Mouse (Mus musculus): ENCODE results near the gene Chrna3. TPM values are rescaled to one million over a fixed set of nuclear protein-coding genes. Genes with fewer than 3 reads are reported as not detected.

Gene Chrna3
- total and polyA plus RNA-seq, 3 experiments, result not detected

DNA sequence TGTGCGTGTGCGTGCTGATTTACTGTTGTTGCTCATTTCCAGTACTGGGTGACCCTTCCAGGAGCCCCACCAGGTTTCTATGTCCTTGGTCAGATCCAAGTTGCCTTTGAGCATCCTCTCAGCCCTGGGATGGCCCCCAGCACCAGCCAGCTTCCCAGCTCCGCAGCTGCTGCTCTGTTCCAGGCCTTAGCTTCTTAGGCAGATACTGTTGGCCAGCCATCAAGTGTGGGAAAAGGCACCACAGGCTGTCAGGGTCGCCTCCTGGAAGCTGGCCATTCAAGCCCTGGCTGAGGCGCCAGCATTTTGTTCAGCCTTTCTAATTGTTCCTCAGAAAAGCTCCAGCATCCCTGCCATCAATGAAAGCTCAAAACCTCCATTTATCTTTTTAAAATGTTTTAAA, 13.6 kb upstream of the Chrna3 start:
- TF ChIP-seq USF1 (IDR thresholded peaks at IDR 0.05; ENCODE audit: low read depth, low read length), result no peak
- TF ChIP-seq ETS1 (IDR thresholded peaks at IDR 0.05; ENCODE audit: low read depth, low read length), result no peak
- no peak for TF ChIP-seq ZKSCAN1 (IDR thresholded peaks at IDR 0.05; ENCODE audit: low read depth, low read length)
- no peak for TF ChIP-seq SMC3 (IDR thresholded peaks at IDR 0.05; ENCODE audit: low read depth, low read length)
- TF ChIP-seq RAD21 (IDR thresholded peaks at IDR 0.05; ENCODE audit: low read depth, low read length), result no peak
- TF ChIP-seq UBTF (IDR thresholded peaks at IDR 0.05; ENCODE audit: borderline replicate concordance, insufficient read depth, low read depth, low read length), result no peak
- TF ChIP-seq ZMIZ1 (IDR thresholded peaks at IDR 0.05; ENCODE audit: low read depth, low read length), result no peak
- TF ChIP-seq NRF1 (IDR thresholded peaks at IDR 0.05; ENCODE audit: insufficient read depth, low read depth, low read length, poor library complexity, severe bottlenecking), result no peak
- TF ChIP-seq POLR2AphosphoS2 (IDR thresholded peaks at IDR 0.05; ENCODE audit: low read length), result no peak
- TF ChIP-seq KAT2A (conservative IDR thresholded peaks at IDR 0.05; ENCODE audit: low read depth, low read length), result no peak
- TF ChIP-seq TCF12 (IDR thresholded peaks at IDR 0.05; ENCODE audit: low read depth, low read length), result no peak
- H3K9ac ChIP-seq (ENCODE audit: control insufficient read depth, low read depth, low read length, poor library complexity, severe bottlenecking), result no peak overlapping the region
- no peaks in the 10 kb centered on the region for H3K36me3 ChIP-seq (ENCODE audit: control insufficient read depth in 1 of 2, insufficient read depth in 2 of 2, low read length in 2 of 2)
- H3K9me3 ChIP-seq (replicated peaks; ENCODE audit: insufficient read depth, low read length), result no peaks in the 10 kb centered on the region
- no peak overlapping the region for H3K4me3 ChIP-seq (ENCODE audit: control insufficient read depth in 1 of 2, insufficient read depth in 1 of 2, low read depth in 2 of 2, low read length in 2 of 2)
- H3K4me1 ChIP-seq (ENCODE audit: control insufficient read depth in 1 of 2, insufficient read depth in 2 of 2, low read length in 2 of 2), result no peaks in the 10 kb centered on the region
- H3K27me3 ChIP-seq (ENCODE audit: control insufficient read depth in 1 of 2, insufficient read depth in 2 of 2, low read length in 2 of 2), result peaks cover 0 to 6% of the 10 kb centered on the region in 2 experiments; a peak in 2 of 4 replicates
- H3K27ac ChIP-seq (ENCODE audit: control insufficient read depth, low read depth, low read length), result no peak overlapping the region
- no peaks in the 10 kb centered on the region for H3K79me2 ChIP-seq (ENCODE audit: control insufficient read depth, insufficient read depth, low read length, poor library complexity)
- no peak for DNase-seq (ENCODE audit: low read depth, low spot score)

DNA sequence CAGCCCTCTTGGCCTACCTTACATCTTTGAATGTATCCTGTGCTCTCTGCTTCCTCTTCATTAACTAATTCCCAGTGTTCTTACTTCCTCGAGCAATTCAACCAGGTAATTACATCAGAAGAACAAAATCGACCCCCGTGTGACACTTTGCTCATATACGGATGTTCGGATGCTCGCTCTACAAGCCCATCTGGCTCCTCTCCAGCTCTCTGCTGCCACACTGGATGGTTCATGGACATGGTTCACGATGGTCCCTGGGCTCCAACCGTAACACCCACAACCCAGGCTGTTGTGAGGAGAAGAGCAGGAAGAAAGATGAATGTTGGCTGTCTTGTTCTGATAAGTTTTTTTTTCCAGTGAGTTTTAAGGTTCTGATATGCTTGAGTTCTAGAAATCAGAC, 12.6 kb upstream of the Chrna3 start:
- Histone ChIP-seq H3K79me2 (ENCODE audit: control insufficient read depth, insufficient read depth, low read length, poor library complexity) (no peaks in the 10 kb centered on the region), H3K4me1 (ENCODE audit: control insufficient read depth in 1 of 2, insufficient read depth in 2 of 2, low read length in 2 of 2) (no peaks in the 10 kb centered on the region), H3K27ac (ENCODE audit: control insufficient read depth, low read depth, low read length) (no peak overlapping the region), H3K4me3 (ENCODE audit: control insufficient read depth in 1 of 2, insufficient read depth in 1 of 2, low read depth in 2 of 2, low read length in 2 of 2) (no peak overlapping the region), H3K9ac (ENCODE audit: control insufficient read depth, low read depth, low read length, poor library complexity, severe bottlenecking) (no peak overlapping the region), H3K36me3 (ENCODE audit: control insufficient read depth in 1 of 2, insufficient read depth in 2 of 2, low read length in 2 of 2) (no peaks in the 10 kb centered on the region), H3K9me3 (replicated peaks; ENCODE audit: insufficient read depth, low read length) (no peaks in the 10 kb centered on the region), H3K27me3 (ENCODE audit: control insufficient read depth in 1 of 2, insufficient read depth in 2 of 2, low read length in 2 of 2) (peaks cover 0 to 11% of the 10 kb centered on the region in 2 experiments; a peak in 3 of 4 replicates)
- no peak for DNase-seq (ENCODE audit: low read depth, low spot score)
- no peak for TF ChIP-seq GATA1 (IDR thresholded peaks at IDR 0.05; ENCODE audit: low read depth, low read length)
- TF ChIP-seq ZC3H11A (IDR thresholded peaks at IDR 0.05; ENCODE audit: low read depth, low read length), result no peak
- TF ChIP-seq CTCF (IDR thresholded peaks at IDR 0.05 in 2 of 3, conservative IDR thresholded peaks at IDR 0.05 in 1 of 3; ENCODE audit: control insufficient read depth in 1 of 3, insufficient read depth in 1 of 3, low read depth in 2 of 3, low read length in 3 of 3, poor library complexity in 1 of 3, severe bottlenecking in 1 of 3), result no peak
- no peak for TF ChIP-seq ELF1 (IDR thresholded peaks at IDR 0.05; ENCODE audit: low read depth, low read length)
- no peak for TF ChIP-seq SMC3 (IDR thresholded peaks at IDR 0.05; ENCODE audit: low read depth, low read length)

Measured in MEL (cell line).